11 mouse cellular contexts compared by ENCODE assay signal in genomic region chr10:20171756-20172155, GRCm38 (mm10). TPM values are rescaled to one million over a fixed set of nuclear protein-coding genes. Genes with fewer than 3 reads are reported as not detected.
DNase-seq lines count a peak whose midpoint lies in the region; ATAC-seq and TF ChIP-seq lines count a peak whose summit lies in the region.
"Had no signal": no experiment of that assay in that cellular context is flagged by ENCODE, and none has a peak within 500 bp of the region (broad histone marks: within the 10 kb centered on the region; RNA-seq: fewer than 3 reads in every experiment).

No protein-coding gene starts in this region.

- intact Hi-C loops in left cerebral cortex, postnatal 25 days (cut with DNase I): no loop called here
- intact Hi-C loops in left cerebral cortex, postnatal 14 days (cut with DNase I): loop anchor here (2.0 kb wide), 1 partner anchor 23 kb away; the partner anchor contains the start of gene Map7

- no peaks in the 10 kb centered on the region for H3K27me3 ChIP-seq in forebrain, embryonic 15.5 days
- no peaks in the 10 kb centered on the region for H3K27me3 ChIP-seq in forebrain, embryonic 14.5 days (replicated peaks; ENCODE audit: control insufficient read depth, insufficient read depth, low read length)
- no peaks in the 10 kb centered on the region for H3K27me3 ChIP-seq in midbrain, embryonic 16.5 days (ENCODE audit: control insufficient read depth, insufficient read depth, low read depth, low read length)
- no peaks in the 10 kb centered on the region for H3K27me3 ChIP-seq in intestine, postnatal 0 days (replicated peaks; ENCODE audit: control insufficient read depth, insufficient read depth, low read length)
- H3K27me3 ChIP-seq: liver, embryonic 15.5 days had no signal

- H3K9ac ChIP-seq in forebrain, embryonic 15.5 days (replicated peaks): no peak overlapping the region
- H3K9ac ChIP-seq in forebrain, embryonic 14.5 days (ENCODE audit: low read length): no peak overlapping the region
- H3K9ac ChIP-seq in midbrain, embryonic 16.5 days (ENCODE audit: low read depth, low read length): peak overlapping the region; percentile 26; the same call in 1 of the 2 replicates
- H3K9ac ChIP-seq in intestine, postnatal 0 days (ENCODE audit: low read depth, low read length): no peak overlapping the region
- H3K9ac ChIP-seq: liver, embryonic 15.5 days had no signal

- no peak overlapping the region for H3K4me2 ChIP-seq in forebrain, embryonic 15.5 days (replicated peaks)
- H3K4me2 ChIP-seq in forebrain, embryonic 14.5 days (ENCODE audit: low read length): no peak overlapping the region; the same call in 1 of the 2 replicates
- H3K4me2 ChIP-seq in midbrain, embryonic 16.5 days (ENCODE audit: low read length): peak overlapping the region; percentile 65
- no peak overlapping the region for H3K4me2 ChIP-seq in intestine, postnatal 0 days (replicated peaks; ENCODE audit: low read depth)
- H3K4me2 ChIP-seq: liver, embryonic 15.5 days had no signal

- no peak for TF ChIP-seq CTCF in intestine, postnatal 0 days (IDR thresholded peaks at IDR 0.05; ENCODE audit: low read depth)

- 63% methylated on average over 4 of the region's 4 CpGs for WGBS in forebrain, embryonic 15.5 days
- 65% methylated on average over 4 of the region's 4 CpGs for WGBS in forebrain, embryonic 14.5 days
- 37% methylated on average over 4 of the region's 4 CpGs for WGBS in midbrain, embryonic 16.5 days
- 64% methylated on average over 4 of the region's 4 CpGs for WGBS in intestine, postnatal 0 days

- H3K27ac ChIP-seq in forebrain, embryonic 15.5 days (replicated peaks): no peak overlapping the region
- H3K27ac ChIP-seq in forebrain, embryonic 14.5 days (ENCODE audit: low read depth, low read length): no peak overlapping the region
- peak overlapping the region; percentile 31 for H3K27ac ChIP-seq in midbrain, embryonic 16.5 days (ENCODE audit: low read length)
- H3K27ac ChIP-seq in intestine, postnatal 0 days (ENCODE audit: low read depth, low read length): no peak overlapping the region
- H3K27ac ChIP-seq: liver, embryonic 15.5 days had no signal

- H3K36me3 ChIP-seq in forebrain, embryonic 15.5 days: no peaks in the 10 kb centered on the region
- no peaks in the 10 kb centered on the region for H3K36me3 ChIP-seq in forebrain, embryonic 14.5 days (ENCODE audit: control insufficient read depth, insufficient read depth, low read length)
- H3K36me3 ChIP-seq in midbrain, embryonic 16.5 days (ENCODE audit: control insufficient read depth, insufficient read depth, low read length): no peaks in the 10 kb centered on the region
- H3K36me3 ChIP-seq in intestine, postnatal 0 days (ENCODE audit: control insufficient read depth, insufficient read depth): no peaks in the 10 kb centered on the region
- H3K36me3 ChIP-seq: liver, embryonic 15.5 days had no signal

- DNase-seq in forebrain, embryonic 14.5 days (ENCODE audit: low spot score): no peak
- DNase-seq in left cerebral cortex, postnatal 25 days (ENCODE audit: low spot score in 2 of 2): peak; percentile 34 to 48
- no peak for DNase-seq in left cerebral cortex, postnatal 14 days (ENCODE audit: low spot score in 2 of 2)
- DNase-seq in cerebellum, postnatal 36 days: peak; percentile 25 to 45
- DNase-seq in kidney, postnatal 4 days: no peak
- DNase-seq: gastrocnemius, postnatal 14 days; thymus, postnatal 14 days had no signal

- H3K4me3 ChIP-seq in forebrain, embryonic 15.5 days: peak overlapping the region; percentile 35; the same call in 1 of the 2 replicates
- no peak overlapping the region for H3K4me3 ChIP-seq in forebrain, embryonic 14.5 days (ENCODE audit: low read depth, low read length)
- H3K4me3 ChIP-seq in midbrain, embryonic 16.5 days (ENCODE audit: low read depth, low read length): peak overlapping the region; percentile 37; the same call in 1 of the 2 replicates
- no peak overlapping the region for H3K4me3 ChIP-seq in intestine, postnatal 0 days (ENCODE audit: low read depth, low read length)
- H3K4me3 ChIP-seq: liver, embryonic 15.5 days had no signal

- no peak for ATAC-seq in forebrain, embryonic 15.5 days (replicated peaks)
- no peak for ATAC-seq in forebrain, embryonic 14.5 days
- ATAC-seq in midbrain, embryonic 16.5 days: no peak
- ATAC-seq in intestine, postnatal 0 days: no peak

- H3K9me3 ChIP-seq in forebrain, embryonic 15.5 days: no peaks in the 10 kb centered on the region
- H3K9me3 ChIP-seq in forebrain, embryonic 14.5 days (replicated peaks; ENCODE audit: control insufficient read depth, low read length): no peaks in the 10 kb centered on the region
- H3K9me3 ChIP-seq in midbrain, embryonic 16.5 days (replicated peaks; ENCODE audit: control insufficient read depth, low read length, poor library complexity, severe bottlenecking): no peaks in the 10 kb centered on the region
- H3K9me3 ChIP-seq in intestine, postnatal 0 days (ENCODE audit: control insufficient read depth): no peaks in the 10 kb centered on the region; the same call in 1 of the 2 replicates
- H3K9me3 ChIP-seq: liver, embryonic 15.5 days had no signal

- H3K4me1 ChIP-seq in forebrain, embryonic 15.5 days: peaks cover 21% of the 10 kb centered on the region
- peaks cover 14% of the 10 kb centered on the region for H3K4me1 ChIP-seq in forebrain, embryonic 14.5 days (ENCODE audit: control insufficient read depth, insufficient read depth, low read length)
- peaks cover 16% of the 10 kb centered on the region for H3K4me1 ChIP-seq in midbrain, embryonic 16.5 days (ENCODE audit: control insufficient read depth, insufficient read depth, low read length)
- H3K4me1 ChIP-seq in intestine, postnatal 0 days (replicated peaks; ENCODE audit: control insufficient read depth, insufficient read depth, low read length): peaks cover 10% of the 10 kb centered on the region; the same call in 1 of the 2 replicates

RNA-seq across cellular contexts. Expression of gene Map7, which starts 23.5 kb away (rescaled TPM):
- 4.7 and 6.2 TPM in 2 replicates for polyA plus RNA-seq in forebrain, embryonic 15.5 days (2015; fragmentation: Nextera tagmentation; extraction: Ambion mirVana)
- 2.7 and 3.3 TPM in 2 replicates for polyA plus RNA-seq in forebrain, embryonic 14.5 days (2014; fragmentation: Nextera tagmentation; extraction: Ambion mirVana)
- 100 to 1,000 TPM in 1 of 2 experiments, 10 to 100 TPM in 1; 97.9 to 111 TPM for total RNA-seq in left cerebral cortex, postnatal 25 days (2021)
- 10 to 100 TPM; 76.4 to 76.6 TPM for total RNA-seq in left cerebral cortex, postnatal 14 days (2021)
- 8.5 and 10.3 TPM in 2 replicates for polyA plus RNA-seq in midbrain, embryonic 16.5 days (2015; fragmentation: Nextera tagmentation; extraction: Ambion mirVana)
- polyA plus RNA-seq in intestine, postnatal 0 days (2015; fragmentation: Nextera tagmentation; extraction: Ambion mirVana): 47.0 and 55.7 TPM in 2 replicates

Comparison
In these comparisons a context has a peak if more than half of its experiments do, and no peak if none do; other contexts are left out.
1. H3K4me3 ChIP-seq: peak in forebrain, embryonic 15.5 days (single experiment) and midbrain, embryonic 16.5 days (single experiment); none in forebrain, embryonic 14.5 days (single experiment) and intestine, postnatal 0 days (single experiment).
2. DNase-seq: peak in left cerebral cortex, postnatal 25 days (2 of 2) and cerebellum, postnatal 36 days (2 of 2); none in forebrain, embryonic 14.5 days (single experiment), left cerebral cortex, postnatal 14 days (0 of 2) and kidney, postnatal 4 days (0 of 2).